Mouse (Mus musculus) liver, postnatal 0 days (tissue): ENCODE results near the gene Rab20. TPM values are rescaled to one million over a fixed set of nuclear protein-coding genes. Genes with fewer than 3 reads are reported as not detected.

Experiments
- ATAC-seq: fragments of 200-750 bp; cut with Nextera tagmentation; 2 replicates; pipeline ENCODE4 v1.8.0; 2017; ENCODE audit warnings: mild to moderate bottlenecking, moderate library complexity
- DNase-seq: peaks from one replicate; pipeline ENCODE4 v3.0.0-alpha.2; 2016
- H3K27ac ChIP-seq: fragments of 300-500 bp; sonication (generic); 2 replicates; pipeline ENCODE4 v1.5.1; 2014; ENCODE audit warnings: antibody characterized with exemption, moderate library complexity, mild to moderate bottlenecking, low read depth
- H3K27me3 ChIP-seq: fragments of 300-500 bp; sonication (generic); 2 replicates; pipeline ENCODE4 v1.6.1; 2014; ENCODE audit warnings: low read length, control low read depth, mixed read lengths; ENCODE audit not compliant: insufficient read depth
- H3K36me3 ChIP-seq: fragments of 300-500 bp; sonication (generic); replicated peaks from 2 replicates; pipeline ENCODE4 v1.6.1; 2014; ENCODE audit warnings: mild to moderate bottlenecking, control low read depth, low read length, moderate library complexity, mixed read lengths; ENCODE audit not compliant: insufficient read depth
- H3K4me1 ChIP-seq: fragments of 300-500 bp; sonication (generic); 2 replicates; pipeline ENCODE4 v1.6.1; 2014; ENCODE audit warnings: antibody characterized with exemption, mild to moderate bottlenecking, control low read depth; ENCODE audit not compliant: insufficient read depth
- H3K4me2 ChIP-seq: fragments of 300-500 bp; sonication (generic); 2 replicates; pipeline ENCODE4 v1.6.1; 2014; ENCODE audit warnings: low read depth, mild to moderate bottlenecking, low read length, moderate library complexity, mixed read lengths
- H3K4me3 ChIP-seq: fragments of 300-500 bp; sonication (generic); 2 replicates; pipeline ENCODE4 v1.5.1; 2014; ENCODE audit warnings: low read depth, low read length
- H3K9ac ChIP-seq: fragments of 300-500 bp; sonication (generic); replicated peaks from 2 replicates; pipeline ENCODE4 v1.6.1; 2014; ENCODE audit warnings: mild to moderate bottlenecking, moderate library complexity
- H3K9me3 ChIP-seq: fragments of 300-500 bp; sonication (generic); 2 replicates; pipeline ENCODE4 v1.6.1; 2016; ENCODE audit warnings: mild to moderate bottlenecking, control low read depth, low read length, mixed read lengths
- CTCF ChIP-seq: sonication (generic); IDR thresholded peaks from 2 replicates; pipeline ENCODE4 v1.5.1; 2016; ENCODE audit warnings: antibody characterized with exemption, low read depth
- EP300 ChIP-seq: IDR thresholded peaks from 2 replicates; pipeline ENCODE4 v1.6.1; 2016; ENCODE audit warnings: antibody characterized with exemption, low read depth, mild to moderate bottlenecking
- WGBS: fragments of 180-500 bp; shearing (Covaris S2); extraction: QIAGEN DNeasy Blood & Tissue Kit; methylation state at CpG from one replicate; pipeline ENCODE4 v1.1.7; 2014; ENCODE audit not compliant: insufficient replicate concordance; 5-methylcytosine and 5-hydroxymethylcytosine counted together
- polyA plus RNA-seq: library from polyadenylated mRNA; unstranded; fragments of >200 nt; fragmentation: Nextera tagmentation; extraction: Ambion mirVana; gene quantifications from 2 replicates; pipeline ENCODE4 v1.2.1, GENCODE M21; 2015

Gene Rab20
- polyA plus RNA-seq, 1 experiment from 2014 or later, result 10.7 TPM

GRCm38 (mm10) chr8:11412450-11412849 is 66.1 kb downstream of the Rab20 start:
- Histone ChIP-seq H3K27ac (no peak overlapping the region), H3K4me1 (no peaks in the 10 kb centered on the region), H3K27me3 (no peaks in the 10 kb centered on the region), H3K9ac (no peak overlapping the region), H3K4me3 (no peak overlapping the region), H3K9me3 (no peaks in the 10 kb centered on the region), H3K36me3 (no peaks in the 10 kb centered on the region), H3K4me2 (no peak overlapping the region)
- DNase-seq (no peak), ATAC-seq (no peak)
- TF ChIP-seq CTCF (no peak), EP300 (no peak)
- WGBS, result 62% methylated on average over 5 of the region's 5 CpGs

DNA sequence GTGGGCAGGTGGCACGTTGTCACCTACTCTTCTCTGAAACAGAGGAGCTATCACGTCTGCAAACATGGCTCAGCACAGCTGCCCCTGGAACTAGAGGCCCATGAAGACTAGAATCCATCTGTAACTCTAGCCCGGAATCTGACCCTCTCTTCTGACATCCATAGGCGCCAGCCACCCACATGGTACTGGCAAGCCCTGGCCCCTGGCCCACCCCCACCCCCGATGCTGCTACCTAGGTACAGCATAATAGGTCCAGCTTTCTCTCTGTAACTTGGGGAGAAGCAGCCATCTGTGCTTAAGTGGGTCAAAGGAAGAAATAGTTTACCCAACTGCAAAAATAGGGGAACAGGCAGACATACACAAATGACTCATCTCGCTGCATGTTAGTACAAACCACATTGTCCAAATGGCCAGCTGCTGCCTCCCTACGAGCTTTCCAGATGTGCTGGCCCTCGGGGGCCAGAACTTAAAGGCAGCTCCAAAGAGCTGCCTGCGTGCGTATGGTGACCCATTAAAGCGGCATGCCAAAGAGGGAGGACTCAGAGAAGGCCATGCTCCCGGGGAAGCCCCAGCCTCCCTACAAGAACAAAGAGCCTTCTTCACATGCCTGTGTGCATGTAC is 66.9 kb downstream of the Rab20 start:
- no peak for TF ChIP-seq CTCF
- no peak for TF ChIP-seq EP300
- WGBS, result 71% methylated on average over 12 of the region's 12 CpGs
- Histone ChIP-seq H3K27ac (no peak overlapping the region; the same call in 1 of the 2 replicates), H3K27me3 (no peaks in the 10 kb centered on the region), H3K4me2 (no peak overlapping the region), H3K4me1 (no peaks in the 10 kb centered on the region), H3K9ac (no peak overlapping the region), H3K4me3 (no peak overlapping the region), H3K9me3 (no peaks in the 10 kb centered on the region), H3K36me3 (no peaks in the 10 kb centered on the region)
- DNase-seq, result no peak
- ATAC-seq, result no peak

GRCm38 (mm10) chr8:11405722-11406481 is 72.6 kb downstream of the Rab20 start:
- H3K27ac ChIP-seq, result peak overlapping the region; percentile 39; the same call in 1 of the 2 replicates
- 65% methylated on average over 13 of the region's 13 CpGs for WGBS
- ATAC-seq (peak; percentile 56), DNase-seq (peak; percentile 29)
- H3K4me2 ChIP-seq, result no peak overlapping the region
- no peak overlapping the region for H3K4me3 ChIP-seq
- H3K9ac ChIP-seq, result no peak overlapping the region
- no peaks in the 10 kb centered on the region for H3K9me3 ChIP-seq
- TF ChIP-seq CTCF (no peak), EP300 (peak; percentile 13; the same call in 1 of the 2 replicates)
- peaks cover 3% of the 10 kb centered on the region; the same call in 1 of the 2 replicates for H3K4me1 ChIP-seq
- H3K36me3 ChIP-seq, result no peaks in the 10 kb centered on the region
- no peaks in the 10 kb centered on the region for H3K27me3 ChIP-seq

DNA sequence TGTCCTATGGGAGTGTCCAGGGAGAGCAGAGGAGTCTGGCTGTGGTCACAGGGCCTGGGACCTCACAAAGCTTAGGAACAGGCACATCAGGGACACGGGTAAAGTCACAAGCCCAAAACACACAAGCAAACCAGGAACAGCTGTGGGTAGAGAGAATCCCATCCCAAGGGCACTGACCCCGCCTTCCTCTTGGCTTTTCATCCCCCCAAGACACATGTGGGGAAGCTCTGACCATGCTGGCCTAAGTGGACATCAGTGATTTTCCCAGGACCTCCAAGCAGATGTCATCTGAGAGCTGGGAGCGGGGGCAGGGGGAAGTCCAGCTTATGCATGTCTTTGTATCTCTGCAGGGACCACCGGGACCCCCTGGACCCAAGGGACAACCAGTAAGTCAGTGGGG is 73.9 kb downstream of the Rab20 start:
- no peak for DNase-seq
- H3K4me1 ChIP-seq, result peaks cover 3% of the 10 kb centered on the region; the same call in 1 of the 2 replicates
- no peak for ATAC-seq
- H3K4me3 ChIP-seq, result no peak overlapping the region
- TF ChIP-seq CTCF (no peak), EP300 (no peak)
- H3K27me3 ChIP-seq, result no peaks in the 10 kb centered on the region
- peak overlapping the region; percentile 22; the same call in 1 of the 2 replicates for H3K27ac ChIP-seq
- H3K9ac ChIP-seq, result no peak overlapping the region
- H3K9me3 ChIP-seq, result no peaks in the 10 kb centered on the region
- H3K36me3 ChIP-seq, result no peaks in the 10 kb centered on the region
- WGBS, result 74% methylated on average over 4 of the region's 4 CpGs
- H3K4me2 ChIP-seq, result no peak overlapping the region

DNA sequence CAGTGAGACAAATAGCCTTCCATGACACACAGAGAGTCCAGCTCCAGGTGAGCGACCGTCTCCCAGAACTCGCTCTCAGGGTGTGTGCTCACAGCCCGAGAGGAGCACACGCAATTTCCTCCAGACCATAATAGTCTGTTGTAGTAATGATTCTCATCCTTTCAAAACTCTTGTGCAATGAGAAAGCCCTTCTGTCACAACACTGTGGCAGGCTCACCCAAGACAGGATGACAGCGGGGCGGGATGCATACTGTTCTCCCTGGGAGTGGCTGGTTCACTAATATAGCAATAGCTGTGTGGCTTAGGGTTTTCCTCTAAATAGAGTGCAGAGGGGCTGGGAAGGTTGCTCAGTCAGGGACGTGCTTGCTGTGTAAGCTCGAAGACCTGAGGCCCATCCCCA is 74.7 kb downstream of the Rab20 start:
- TF ChIP-seq CTCF (no peak), EP300 (no peak)
- H3K27ac ChIP-seq, result peak overlapping the region; percentile 29; the same call in 1 of the 2 replicates
- H3K4me2 ChIP-seq, result no peak overlapping the region; the same call in 1 of the 2 replicates
- no peak overlapping the region for H3K9ac ChIP-seq
- DNase-seq, result peak; percentile 36
- peak; percentile 54 for ATAC-seq
- WGBS, result 67% methylated on average over 9 of the region's 9 CpGs
- H3K4me3 ChIP-seq, result no peak overlapping the region
- peaks cover 3% of the 10 kb centered on the region; the same call in 1 of the 2 replicates for H3K4me1 ChIP-seq
- H3K27me3 ChIP-seq, result no peaks in the 10 kb centered on the region
- no peaks in the 10 kb centered on the region for H3K36me3 ChIP-seq
- H3K9me3 ChIP-seq, result no peaks in the 10 kb centered on the region

Other genes with a start within 250 kb of the Rab20 start
- 8.0 and 9.7 TPM in 2 replicates for gene Col4a2, start 165.9 kb downstream of the Rab20 start, polyA plus RNA-seq
- gene Col4a1, start 165.9 kb downstream of the Rab20 start, polyA plus RNA-seq, result 15.8 and 22.6 TPM in 2 replicates
- 46.7 and 47.1 TPM in 2 replicates for gene Naxd, start 18.8 kb upstream of the Rab20 start, polyA plus RNA-seq
- gene Cars2, start 72.1 kb upstream of the Rab20 start, polyA plus RNA-seq, result 7.2 and 8.4 TPM in 2 replicates
- 12.6 and 14.5 TPM in 2 replicates for gene Ing1, start 76.9 kb upstream of the Rab20 start, polyA plus RNA-seq
- gene Ankrd10, start 157.0 kb upstream of the Rab20 start, polyA plus RNA-seq, result 12.1 and 13.0 TPM in 2 replicates
- gene 1700016D06Rik, start 222.4 kb upstream of the Rab20 start, polyA plus RNA-seq, result not detected in 2 replicates
- 7.6 and 9.2 TPM in 2 replicates for gene Arhgef7, start 249.0 kb upstream of the Rab20 start, polyA plus RNA-seq